Mouse (Mus musculus): ENCODE results near the gene Dpf3.

Dpf3 gene

DNA sequence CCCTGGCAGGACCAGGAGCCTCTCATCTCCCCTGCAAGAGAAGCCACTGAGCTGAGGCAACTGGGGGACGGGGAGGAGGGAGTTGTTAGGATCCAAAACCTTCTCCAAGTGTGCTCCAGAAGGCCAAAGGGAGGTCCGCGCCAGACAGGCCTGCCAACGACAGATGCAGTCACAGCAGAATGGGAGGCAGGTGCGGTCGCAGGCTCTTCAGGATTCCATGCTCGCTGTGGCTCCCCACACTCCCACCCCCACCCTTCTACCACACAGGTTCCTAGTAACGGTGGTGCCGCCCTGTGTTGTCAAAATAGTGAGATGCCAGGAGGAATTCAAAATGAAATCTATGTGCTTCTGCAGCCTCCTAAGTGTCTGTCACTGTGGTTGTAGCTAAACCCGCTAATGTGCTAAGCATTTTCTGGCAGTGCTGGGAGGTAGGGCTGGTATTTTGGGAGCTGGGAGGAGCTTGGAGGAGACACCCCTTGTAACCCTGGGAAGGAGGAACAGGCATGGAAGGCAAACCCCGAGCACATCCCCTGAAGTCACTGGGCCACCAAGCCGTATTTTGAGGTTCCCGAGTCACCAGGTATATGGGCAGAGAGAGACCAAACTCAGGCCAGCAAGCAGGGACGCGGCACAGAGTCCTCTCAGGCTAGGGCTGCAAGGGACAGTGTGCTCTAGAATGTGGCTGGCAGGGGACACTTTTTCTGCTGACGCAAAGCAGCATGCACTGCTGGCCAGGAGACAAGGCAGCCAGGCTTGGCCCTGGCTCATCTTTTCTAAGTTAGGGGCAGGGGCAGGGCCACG is 75.6 kb downstream of the Dpf3 start:
- peak; percentile 54 to 59 for DNase-seq (ENCODE audit: low spot score in 2 of 2)

DNA sequence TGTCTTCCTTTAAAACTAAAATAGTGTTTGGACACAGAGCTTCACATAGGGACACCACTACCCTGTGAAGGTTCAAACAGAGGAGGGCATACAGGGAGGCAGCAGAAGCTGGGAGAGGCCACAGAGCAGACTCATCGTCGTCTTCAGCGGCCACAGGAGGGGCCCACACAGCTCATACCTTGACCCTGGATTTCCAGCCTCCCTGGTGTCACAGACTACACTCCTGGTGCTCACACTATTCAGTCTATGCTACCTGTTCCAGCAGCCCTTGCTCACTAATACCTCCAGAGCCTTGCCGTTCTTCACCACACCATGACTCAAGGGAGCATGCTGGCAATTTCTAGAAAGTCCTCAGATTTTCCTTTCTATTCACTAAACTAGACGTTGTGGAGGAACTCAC is 76.5 kb downstream of the Dpf3 start:
- no peak for DNase-seq (ENCODE audit: low spot score in 2 of 2)

DNA sequence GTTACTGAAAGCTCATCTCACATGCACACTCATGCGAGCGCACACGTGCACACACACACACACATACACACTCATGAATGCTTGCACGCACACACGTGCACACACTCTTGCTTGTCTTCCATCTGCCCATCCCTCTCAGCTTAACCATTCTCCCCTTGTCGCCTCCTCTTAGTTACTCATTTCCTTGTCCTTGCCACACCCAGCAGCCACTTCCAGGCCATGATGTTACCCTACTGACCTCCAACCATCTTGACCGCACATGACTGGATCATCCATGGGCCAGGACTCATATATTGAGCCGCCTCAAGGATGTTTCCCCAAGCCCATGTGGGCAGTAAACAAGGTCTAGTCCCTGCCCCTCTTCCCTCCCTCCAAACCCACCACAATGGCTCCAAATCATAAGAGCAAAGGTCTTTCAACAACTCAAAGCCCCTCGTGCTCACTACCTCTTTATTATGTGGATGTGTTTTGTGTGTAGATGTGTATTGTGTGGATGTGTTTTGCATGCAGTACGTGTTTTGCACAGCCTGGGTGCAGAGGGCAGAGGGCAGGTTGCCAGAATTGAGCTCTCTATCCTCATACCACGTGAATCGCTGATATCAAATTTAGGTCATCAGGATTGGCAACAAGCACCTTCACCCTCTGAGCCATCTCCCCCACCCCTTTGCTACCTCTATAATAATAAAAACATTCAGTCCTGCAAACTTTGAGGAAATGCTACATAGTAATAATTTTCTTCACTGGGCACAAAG is 82.0 kb downstream of the Dpf3 start:
- no peak for DNase-seq (ENCODE audit: low spot score in 2 of 2)

DNA sequence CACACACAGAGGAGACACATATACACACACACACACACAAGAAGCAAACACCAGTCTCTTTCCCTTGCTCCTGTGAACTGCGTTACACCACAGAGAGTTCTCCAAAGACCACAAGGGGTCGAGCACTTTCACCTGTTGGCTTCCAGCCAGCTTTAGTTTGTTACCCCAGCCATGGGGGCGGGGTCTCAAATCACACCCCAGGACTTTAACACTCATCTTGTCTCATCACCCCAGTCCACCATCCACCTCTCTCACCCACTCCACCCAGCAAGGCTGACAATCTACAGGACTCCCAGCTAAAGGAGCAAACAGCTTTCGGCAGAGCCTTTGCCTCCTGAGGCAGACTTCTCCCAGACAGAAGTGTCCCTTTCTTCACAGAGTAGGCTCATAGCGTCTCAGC is 85.2 kb downstream of the Dpf3 start:
- no peak for DNase-seq (ENCODE audit: low spot score in 2 of 2)

DNA sequence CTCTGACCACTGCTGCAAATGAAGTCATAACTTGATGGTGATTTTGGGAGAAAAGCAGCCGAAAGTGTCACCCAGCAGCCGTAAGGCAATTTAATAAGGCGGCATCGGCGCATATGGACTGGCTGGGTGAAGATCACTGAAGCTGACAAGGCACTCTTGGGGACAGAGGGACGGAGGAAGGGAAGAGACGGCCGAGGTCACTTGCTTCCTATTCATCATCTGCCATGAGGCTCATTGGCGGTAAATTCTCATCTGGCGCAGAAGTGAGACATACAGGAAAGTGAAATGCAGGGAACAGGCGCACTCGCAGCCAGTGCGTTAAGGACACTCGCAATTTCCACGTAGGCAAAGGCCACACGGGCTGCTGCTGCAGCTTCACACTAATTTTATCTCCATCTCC is 95.5 kb downstream of the Dpf3 start:
- no peak for DNase-seq (ENCODE audit: low spot score in 2 of 2)

DNA sequence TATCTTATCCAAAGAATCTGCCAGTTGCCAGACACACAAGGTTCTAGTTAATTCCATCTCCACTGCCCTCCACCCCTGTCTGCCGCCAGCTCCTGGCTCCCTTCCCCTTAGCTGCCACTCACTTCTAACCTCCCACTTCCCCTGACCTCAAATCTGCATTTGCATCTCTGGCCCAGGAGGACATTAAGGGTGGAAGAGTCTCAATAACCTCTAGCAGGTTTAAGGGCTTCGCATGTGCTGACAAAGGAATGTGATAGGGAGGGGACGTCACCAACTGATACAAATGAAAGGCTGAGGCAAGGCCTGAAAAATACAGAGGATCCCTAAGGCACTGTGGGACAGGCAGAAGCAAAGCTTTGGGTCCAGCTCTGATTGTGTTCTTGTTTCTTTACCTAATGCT is 100.0 kb downstream of the Dpf3 start:
- DNase-seq (ENCODE audit: low spot score in 2 of 2), result no peak

DNA sequence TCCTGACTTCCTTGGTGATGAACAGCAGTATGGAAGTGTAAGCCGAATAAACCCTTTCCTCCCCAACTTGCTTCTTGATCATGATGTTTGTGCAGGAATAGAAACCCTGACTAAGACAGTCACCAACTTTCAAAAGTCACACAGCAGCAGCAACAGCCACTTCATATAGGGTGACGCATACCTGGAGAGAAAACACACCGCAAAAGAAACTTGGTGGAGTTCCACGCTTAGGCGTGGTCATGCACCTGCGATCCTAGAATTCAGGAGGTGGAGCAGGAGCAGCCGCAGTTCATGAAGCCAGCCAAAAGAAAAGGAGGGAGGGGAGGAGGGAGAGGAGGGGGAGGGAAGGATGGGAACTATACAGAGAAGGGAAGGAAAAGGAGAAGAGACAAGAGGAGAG is 106.4 kb downstream of the Dpf3 start:
- no peak for DNase-seq (ENCODE audit: low spot score in 2 of 2)

DNA sequence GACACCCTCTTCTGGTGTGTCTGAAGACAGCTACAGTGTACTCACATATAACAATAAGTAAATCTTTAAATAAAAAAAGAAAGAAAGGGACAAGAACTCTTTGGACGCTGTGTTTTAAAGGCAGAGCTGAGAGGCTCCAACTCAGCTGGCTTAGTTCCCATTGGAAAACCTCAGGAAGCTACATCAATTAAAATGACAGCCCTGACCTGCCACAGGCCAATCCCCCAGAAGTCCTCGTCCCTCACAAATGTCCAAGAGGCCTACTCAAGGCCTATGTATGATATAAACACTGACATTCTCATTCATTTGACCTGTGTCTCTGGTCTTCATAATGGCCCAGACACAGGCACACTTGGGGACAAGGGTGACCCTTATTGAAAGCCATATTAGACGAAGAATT is 107.5 kb downstream of the Dpf3 start:
- DNase-seq (ENCODE audit: low spot score in 2 of 2), result no peak

DNA sequence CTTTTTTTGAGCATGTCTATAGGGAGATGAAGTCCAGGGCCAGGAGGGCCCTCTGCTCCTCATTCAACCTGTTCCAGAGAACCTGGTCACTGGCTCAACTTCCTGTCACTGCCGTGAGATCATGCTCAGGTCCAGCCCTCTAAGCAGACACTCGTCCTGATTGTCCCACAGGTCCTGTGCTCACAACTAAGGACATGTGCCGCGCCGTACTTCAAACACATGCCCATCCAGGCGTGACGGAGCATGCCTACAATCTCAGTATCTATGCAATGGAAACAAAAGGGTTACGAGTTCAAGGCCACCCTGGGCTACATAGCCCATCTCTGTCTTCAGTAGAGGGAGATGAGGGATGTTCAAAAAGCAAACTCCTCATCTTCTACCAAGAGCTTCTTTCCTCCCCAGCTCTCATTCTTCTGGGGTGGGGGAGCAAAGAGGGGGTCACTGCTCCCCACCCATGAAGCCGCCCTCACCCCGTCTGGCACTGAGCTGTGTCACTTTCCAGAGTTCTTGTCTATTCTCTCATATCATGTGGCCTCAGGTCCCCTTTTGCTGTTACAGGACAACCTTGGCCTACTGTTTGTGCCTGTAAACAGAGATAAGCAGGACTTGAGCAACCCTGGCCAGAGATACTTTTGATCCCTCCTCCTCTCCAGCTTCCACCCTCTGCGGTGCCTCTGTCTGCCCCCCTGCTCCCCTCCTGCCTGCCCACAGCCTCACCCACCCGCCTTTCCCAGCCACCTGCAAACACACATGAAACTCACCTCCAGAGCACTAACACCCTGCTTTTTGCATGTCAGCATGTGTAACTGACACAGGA is 112.3 kb downstream of the Dpf3 start:
- no peak for DNase-seq (ENCODE audit: low spot score in 2 of 2)

DNA sequence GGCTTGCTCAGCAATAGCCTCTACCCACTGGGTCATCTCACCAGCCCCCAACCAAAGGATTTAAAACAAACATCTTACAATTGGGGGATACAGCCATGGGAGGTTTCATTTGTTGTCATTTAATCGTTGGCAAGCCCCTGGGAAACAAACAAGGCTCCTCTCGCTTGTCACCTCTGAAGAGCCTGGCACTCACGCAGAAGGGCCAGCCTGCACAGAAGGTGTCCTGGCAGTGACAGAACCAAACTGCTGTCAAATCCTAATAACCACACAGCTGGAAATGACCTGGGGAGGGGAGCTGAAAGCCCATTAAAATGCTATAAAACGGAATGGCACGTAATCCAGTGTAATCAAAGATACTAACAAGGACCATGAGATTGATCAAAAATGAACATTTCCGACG is 114.4 kb downstream of the Dpf3 start:
- no peak for DNase-seq (ENCODE audit: low spot score in 2 of 2)

DNA sequence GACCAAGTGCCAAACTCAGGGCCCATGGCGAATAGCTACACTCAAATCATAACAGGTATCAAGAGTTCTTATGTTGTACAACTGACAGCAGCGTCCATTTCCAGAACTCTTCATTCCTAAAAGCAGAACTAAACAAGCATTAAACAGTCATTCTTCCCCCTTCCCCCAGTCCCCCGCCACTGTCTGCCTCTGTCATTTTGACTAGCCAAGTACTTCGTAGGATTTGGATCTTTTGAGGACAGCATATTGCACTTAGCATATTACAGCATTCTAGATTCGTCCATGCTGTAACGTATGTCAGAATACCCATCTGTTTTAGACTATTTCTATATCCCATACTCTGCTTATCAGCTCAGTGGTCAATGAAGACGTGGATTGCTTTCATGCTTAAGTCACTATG is 115.2 kb downstream of the Dpf3 start:
- DNase-seq (ENCODE audit: low spot score in 2 of 2), result no peak

DNA sequence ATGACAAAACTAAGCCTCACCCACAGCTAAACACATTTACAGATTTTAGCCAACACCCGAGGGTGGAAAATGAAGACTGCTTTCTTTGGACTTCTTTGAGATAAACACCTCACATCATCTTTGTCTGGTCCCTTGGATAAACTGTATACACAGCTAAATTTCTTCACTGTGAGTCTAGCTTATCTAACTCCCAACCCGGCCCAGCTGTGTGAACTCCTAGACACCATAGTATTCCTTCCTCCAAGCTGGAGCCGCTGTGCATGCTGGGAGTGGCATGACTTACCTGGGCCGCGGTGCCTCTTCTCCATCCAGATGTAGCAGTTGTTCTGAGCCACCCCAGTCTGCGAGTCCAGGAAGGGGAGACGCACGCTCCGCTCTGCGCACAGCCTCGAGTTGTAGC is 117.3 kb downstream of the Dpf3 start:
- no peak for DNase-seq (ENCODE audit: low spot score in 2 of 2)

DNA sequence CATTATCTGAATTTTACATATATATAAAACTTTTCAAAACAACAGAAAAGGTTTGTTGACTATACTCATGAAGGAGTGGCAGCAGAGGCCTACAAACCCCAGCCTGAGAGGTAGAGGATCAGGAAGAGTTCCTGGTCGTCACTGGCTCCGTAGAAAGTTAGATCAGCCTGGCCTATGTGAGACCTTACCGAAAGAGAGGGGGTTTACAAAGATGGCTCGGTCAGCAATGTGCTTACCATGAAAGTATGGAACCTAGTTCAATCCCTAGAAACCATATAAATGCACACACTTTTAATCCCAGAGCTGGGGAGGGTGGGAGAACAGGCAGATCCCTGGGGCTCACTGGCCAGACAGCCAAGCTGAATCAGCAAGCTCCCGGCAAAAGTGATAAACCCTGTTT is 118.1 kb downstream of the Dpf3 start:
- no peak for DNase-seq (ENCODE audit: low spot score in 2 of 2)

DNA sequence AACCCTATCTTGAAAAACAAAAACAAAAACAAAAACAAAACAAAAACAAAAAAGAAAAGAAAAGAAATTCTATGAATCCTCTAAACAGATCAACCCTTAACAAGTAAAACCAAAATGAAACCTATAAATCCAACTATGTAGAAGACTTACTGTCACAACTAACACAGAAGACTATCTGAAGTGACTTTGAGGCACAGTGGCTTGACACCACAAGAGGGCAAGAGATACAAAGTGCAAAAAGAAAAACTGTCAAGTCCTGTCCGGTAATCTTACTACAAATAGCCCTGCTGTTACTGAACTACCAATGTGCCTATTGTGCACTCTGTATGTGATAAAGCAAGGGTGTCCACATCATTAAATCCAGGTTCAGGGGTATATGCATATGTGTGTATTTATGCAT is 120.0 kb downstream of the Dpf3 start:
- no peak for DNase-seq (ENCODE audit: low spot score in 2 of 2)

DNA sequence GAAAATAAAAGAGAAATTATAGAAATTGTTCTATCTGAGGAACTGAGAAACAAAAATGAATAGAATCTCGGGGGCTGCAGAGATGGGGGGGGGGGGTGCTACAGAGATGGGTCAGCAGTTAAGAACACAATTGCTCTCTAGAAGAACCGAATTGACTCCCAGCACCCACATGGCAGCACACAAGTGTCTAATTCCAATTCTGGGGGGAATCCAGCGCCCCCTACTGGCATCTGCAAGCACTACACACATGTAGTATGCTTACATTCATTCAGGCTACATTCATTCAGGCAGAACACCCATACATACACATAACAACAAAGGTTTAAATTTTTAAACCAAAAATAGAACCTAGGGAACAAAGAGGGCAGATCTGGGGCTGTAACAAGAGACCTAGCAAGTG is 122.7 kb downstream of the Dpf3 start:
- no peak for DNase-seq (ENCODE audit: low spot score in 2 of 2)

DNA sequence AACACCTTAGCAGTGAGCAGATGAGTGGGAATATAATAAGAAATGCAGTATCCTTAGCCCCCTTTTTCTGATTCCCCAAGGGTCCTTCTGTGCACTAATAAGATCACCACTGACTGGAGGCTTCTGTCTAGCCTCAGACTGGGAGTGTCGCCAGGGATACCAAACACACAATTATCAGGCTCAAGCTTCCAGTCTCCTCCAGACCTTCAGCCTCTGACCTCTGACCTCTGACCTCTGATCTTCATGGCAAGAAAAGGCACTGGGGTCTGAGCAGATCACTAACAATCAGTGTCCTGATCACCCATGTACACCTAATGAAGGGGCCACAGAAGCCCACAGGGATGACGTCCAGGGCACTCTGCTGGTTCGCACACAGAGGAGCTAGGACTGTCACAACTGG is 125.7 kb downstream of the Dpf3 start:
- DNase-seq (ENCODE audit: low spot score in 2 of 2), result no peak

DNA sequence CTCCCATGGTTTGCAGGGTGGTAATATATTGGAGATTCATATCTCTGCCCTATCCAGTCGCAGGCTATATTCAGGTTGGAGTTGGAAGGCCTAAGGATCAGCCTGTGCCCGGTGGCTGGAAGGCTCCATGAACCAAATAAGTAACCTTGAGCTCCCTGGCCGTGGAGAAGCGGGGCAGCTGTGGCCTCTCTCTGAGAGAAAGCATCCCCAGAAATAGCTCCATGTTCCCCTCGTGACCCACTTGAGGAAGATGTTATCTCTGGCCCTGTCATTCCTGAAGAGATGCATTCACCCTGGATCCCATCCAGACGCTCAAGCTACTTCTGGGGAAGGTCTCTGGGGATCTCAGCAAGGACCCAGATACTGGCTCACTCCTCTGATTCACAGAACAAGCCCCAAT is 134.9 kb downstream of the Dpf3 start:
- DNase-seq (ENCODE audit: low spot score in 2 of 2), result no peak

DNA sequence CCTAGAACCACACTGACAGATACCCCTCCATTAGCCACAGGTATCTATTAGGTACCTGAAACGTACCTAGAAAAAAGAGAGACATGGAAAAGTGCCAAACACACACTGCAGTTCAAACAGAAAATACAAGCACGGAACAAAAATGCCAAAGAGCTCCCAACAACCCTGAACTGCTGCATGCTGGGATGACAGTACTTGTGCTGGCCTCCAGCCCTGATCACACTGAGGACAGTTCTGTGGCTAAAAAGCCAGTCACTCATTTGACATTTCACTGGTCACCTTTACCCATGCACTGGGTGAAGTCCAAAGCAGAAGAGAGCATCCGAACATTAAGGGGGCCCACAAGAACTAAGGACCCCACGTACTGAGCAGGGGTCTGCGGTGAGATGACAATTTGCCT is 137.8 kb downstream of the Dpf3 start:
- DNase-seq (ENCODE audit: low spot score in 2 of 2), result no peak

DNA sequence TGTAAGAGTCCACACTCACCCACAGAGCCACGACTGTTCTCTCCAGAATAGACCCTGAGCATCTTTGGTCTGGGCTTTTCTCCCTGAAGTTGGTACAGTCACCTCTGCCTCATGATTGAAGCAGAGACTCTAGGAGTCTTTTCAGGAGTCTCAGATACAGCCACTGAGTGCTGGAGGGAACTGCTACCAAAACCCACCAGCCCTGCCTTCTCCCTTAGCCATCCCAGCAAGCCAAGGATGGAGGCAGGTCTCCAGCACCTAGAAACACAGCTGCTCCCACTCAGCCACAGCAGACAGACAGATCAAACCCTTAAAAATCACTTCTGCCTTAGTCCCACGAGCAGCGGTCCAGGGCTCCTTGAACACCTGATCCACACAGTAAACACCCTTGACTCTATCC is 139.3 kb downstream of the Dpf3 start:
- no peak for DNase-seq (ENCODE audit: low spot score in 2 of 2)

DNA sequence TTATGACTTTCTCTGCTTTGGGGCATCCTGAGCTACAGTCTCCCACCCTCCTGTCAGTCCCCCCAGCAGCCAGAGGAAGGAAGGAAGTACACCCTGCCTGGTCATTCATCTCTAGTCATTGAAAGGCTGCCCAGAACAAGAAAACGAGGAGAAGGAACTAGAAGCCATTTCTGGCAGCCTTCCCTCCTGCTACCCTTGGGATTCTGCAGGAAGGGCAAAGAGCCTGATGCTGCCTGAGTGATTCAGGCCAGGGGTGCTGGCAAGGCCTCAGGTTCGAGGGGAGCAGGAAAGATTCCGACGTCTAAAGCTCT is 144.7 kb downstream of the Dpf3 start:
- DNase-seq (ENCODE audit: low spot score in 2 of 2), result peak; percentile 36 to 68

DNA sequence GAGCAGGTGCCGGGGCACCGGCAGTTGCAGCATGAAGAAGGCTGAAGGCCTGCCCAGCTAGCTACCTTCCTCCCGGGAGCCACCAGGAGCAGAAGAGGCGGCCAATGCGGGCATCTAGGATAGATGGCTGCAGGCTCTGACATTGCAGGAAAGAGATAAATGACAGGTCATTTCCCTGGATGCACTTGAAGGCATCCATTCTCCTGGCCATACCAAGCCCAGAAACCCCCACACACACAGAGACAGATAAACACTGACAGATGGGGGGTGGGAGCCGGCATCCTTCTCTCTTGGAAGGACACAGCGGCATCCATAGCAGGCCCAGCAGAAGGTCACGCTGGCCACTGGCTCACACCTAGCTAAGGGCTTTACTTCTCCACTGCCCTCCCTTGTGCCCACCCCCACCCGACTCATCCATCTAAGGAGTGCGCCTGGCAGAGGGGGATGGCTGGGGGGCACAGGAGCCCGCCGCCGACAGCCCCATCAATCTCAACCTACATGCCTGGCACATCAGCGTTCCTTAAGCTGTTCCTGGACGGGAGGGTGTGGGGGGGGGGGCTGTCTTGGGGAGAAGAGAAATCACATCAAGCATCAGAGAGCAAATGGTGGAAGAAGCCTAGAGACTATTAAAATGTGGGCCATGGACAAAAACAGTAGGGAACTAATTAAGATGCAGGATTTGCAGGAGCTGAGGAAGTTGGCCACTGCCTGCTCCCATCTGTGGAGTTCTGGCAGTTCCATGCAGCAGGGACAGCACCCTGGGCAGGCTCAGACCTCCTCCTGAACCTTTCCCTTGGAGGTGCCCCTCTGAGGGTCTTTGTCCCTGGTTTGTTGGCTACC is 145.3 kb downstream of the Dpf3 start:
- no peak for DNase-seq (ENCODE audit: low spot score in 2 of 2)

DNA sequence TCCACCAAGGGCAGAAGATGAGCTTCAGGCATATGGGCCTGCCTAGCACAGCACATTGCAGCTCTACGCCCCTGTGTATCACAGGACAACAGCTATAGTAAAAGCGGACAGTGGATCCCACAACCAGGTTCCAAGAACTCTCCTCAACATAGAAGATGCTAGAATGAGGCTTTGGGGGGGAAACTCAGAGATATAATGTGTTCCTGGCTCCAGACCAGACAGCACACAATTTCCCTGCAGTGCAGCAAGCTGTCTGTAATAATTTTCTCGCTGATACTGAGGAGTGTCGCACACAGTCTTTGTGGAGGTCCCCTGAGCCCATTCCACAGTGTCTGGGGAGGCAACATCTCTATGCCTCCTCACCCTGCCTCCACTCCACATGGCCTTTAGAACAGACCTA is 146.6 kb downstream of the Dpf3 start:
- no peak for DNase-seq (ENCODE audit: low spot score in 2 of 2)

Data from frontal cortex, postnatal 36 days (tissue).